Mouse (Mus musculus) G1E-ER4 (cell line): Measurements from ENCODE around the gene Napa. TPM values are rescaled to one million over a fixed set of nuclear protein-coding genes. Genes with fewer than 3 reads are reported as not detected.

ENCODE experiments used
- GATA1 ChIP-seq: IDR thresholded peaks from one replicate; pipeline ENCODE4 v1.8.0; 2012; ENCODE audit warnings: low read length, inconsistent platforms
- polyA plus RNA-seq: library from polyadenylated mRNA; stranded (reverse); fragments of >175 nt; gene quantifications from 2 replicates; pipeline ENCODE4 v1.2.3, GENCODE M21; 2012

The Napa gene
- polyA plus RNA-seq, 1 experiment, result 271 TPM

GRCm38 (mm10) chr7:16070846-16071245 is 27.4 kb upstream of the Napa start:
- peak; percentile 53 for TF ChIP-seq GATA1

DNA sequence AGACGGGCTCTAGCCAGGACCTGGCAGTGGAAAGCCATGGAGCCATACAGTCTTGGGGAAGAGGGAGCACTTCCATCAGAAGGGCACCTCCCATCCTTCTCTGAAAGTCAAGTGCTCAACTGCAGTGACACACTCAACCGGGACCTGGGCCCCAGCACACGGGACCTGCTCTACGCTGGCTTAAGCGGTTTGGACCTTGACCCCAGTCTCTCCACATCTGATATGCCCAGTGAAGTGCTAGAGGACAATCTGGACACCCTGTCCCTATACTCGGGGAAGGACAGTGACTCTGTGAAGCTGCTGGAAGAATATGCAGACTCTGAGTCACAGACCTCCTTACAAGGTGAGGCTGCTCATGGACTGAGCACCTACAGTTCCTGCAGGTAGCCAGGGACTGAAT is 26.4 kb upstream of the Napa start:
- TF ChIP-seq GATA1, result no peak

DNA sequence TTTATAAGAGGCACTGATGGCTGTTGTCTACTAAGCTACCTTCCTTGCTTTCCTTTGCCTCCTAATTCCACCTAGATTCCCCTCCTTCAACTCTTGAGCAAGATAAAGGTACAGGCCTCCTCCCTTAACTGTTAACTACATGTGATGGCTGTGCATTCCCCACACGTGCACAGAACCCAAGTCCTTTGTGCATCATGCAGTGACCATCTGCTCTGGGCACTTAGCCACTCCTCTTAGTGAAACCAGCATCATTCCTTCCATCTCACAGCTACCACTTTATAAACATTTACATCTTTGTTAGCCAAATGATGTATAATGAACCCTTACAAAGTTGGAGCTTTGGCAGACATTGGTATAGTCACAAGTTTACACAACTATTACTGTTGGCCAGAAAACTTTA is 18.3 kb upstream of the Napa start:
- TF ChIP-seq GATA1, result no peak

DNA sequence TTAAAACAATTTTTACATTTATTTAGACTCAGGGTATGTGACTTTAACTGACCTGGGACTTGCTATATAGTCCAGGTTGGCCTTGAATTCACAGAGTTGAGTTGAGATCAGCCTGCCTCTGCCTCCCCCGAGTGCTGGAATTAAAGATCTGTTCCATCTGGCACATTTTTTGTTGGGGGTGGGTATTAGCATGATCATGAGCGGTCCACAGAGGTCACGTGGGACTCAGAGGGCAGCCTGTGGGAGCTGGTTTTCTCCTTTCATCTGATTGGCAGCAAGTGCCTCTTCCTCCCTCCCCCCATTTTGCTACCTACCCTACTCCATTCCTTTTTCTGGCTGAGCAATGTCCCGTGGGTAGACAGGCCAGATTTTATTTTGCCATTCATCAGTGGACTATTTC is 17.7 kb upstream of the Napa start:
- TF ChIP-seq GATA1, result no peak

DNA sequence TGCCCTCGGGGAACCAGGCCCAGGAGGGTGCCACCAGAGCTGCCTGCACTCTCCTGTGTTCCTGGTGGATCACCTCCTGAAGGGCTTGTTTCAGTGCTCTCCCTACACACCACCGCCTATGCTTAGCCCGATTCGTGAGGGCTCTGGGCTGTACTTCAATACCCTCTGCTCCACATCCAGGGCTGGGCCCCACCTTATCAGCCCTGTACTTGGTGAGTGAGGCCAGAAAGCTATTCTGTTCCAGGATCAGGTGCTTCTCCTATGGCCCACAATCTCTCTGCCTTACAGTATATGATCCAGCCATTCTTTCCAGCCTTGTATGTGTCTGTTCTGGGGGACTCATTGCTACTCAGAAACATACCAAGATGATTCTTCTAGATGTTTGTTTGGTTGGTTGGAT is 14.9 kb upstream of the Napa start:
- no peak for TF ChIP-seq GATA1

- TF ChIP-seq GATA1, result no peak
Measured at GRCm38 (mm10) chr7:16087587-16087986, 10.7 kb upstream of the Napa start.

DNA sequence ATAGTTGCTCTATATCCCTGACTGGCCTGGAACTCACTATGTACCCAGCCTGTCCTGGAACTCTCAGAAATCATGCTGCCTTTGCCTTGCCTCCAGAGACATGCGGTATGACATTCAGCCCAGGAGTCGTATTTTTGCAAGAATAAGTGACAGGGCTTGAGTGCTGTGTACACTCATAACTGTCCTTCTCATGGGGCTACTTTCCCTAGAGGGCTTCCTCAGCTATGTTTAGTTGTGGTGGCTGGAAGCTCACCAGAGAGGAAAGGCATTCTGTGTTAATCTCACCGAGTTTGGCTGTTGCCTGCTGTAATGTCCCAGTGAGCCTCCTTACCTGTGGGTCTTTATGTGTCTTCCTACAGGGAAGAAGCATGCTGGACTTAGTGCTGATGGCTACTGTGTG is 3.7 kb upstream of the Napa start:
- no peak for TF ChIP-seq GATA1

DNA sequence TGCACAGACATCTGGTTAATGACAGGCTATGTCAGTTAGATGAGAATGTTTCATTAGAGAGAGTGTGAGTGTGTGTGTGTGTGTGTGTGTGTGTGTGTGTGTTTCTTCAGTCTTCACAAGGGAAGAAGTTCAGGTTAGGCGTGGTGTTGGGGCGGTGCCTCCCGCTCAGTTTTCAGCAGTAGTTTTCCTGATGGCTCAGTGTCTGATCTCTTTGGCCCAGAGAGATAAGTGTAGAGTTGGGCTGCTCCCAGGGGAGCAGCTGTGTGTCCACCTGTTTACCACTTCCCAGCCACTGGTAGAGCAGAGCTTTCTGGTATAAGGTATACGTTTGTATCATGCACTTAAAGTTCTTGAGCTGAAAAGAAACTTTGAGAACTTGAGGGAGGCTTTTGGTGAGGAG is 1.6 kb downstream of the Napa start:
- TF ChIP-seq GATA1, result no peak

- no peak for TF ChIP-seq GATA1
Measured at GRCm38 (mm10) chr7:16101081-16101480, 2.8 kb downstream of the Napa start.

DNA sequence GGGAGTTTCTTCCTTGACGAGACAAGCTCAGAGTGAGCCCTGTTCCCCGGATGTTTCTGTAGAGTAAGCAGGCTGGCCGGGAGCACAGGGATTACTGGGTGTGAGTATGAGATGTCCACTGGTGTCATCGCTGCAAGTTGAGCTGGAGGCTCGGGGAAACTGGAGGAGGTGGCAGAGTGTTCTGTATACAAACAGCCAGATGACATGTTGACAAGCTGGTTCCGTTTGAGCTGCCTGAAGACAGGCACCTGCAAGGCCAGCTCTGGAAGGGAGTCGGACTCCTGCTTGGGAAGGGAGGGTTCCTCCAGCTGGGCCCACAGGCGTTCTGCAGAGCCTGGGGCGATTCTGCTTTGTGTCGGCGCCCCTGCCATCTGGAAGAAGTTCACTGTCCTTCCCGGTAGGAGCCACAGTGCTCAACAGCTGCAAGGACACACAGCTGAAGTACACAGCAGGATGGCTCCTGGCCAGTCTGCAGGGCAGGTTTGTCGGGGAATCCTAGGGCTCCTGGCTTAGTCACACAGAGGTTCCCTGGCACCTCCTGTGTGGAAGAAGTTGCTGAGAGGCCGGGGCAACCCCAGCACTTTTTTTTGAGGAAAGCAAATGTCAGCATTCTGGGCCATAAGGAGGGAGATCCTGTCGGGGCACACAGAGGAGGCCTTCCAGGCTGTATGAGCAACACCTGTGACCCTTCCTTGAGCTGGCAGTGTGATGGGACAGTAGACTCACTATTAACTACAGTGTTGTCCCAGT is 3.6 kb downstream of the Napa start:
- no peak for TF ChIP-seq GATA1

DNA sequence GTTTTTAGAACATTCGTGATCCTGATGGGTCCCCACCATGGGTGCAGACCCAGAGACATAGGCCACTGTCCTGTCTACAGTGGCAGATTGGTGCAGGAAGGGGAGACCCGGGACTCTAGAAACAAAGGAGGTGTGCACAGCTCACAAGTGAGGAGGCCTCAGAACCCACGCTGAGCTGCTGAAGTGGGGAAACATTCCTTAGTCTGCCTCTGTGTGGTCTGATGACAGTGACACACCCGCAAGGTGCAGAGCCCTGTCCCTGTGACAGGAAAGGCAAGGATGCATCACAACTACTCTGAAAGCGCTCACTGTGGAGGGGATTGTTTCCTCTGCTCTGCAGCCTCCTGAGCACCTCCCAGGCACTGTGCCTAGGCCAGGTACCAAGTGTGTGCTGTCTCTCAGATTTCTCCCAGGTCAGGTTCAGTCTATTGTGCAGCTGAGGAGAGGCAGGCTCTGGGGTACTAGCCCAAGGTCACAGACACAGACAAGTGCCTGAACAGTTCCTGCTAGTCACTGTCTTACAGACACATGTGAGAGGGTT is 4.5 kb downstream of the Napa start:
- TF ChIP-seq GATA1, result no peak

DNA sequence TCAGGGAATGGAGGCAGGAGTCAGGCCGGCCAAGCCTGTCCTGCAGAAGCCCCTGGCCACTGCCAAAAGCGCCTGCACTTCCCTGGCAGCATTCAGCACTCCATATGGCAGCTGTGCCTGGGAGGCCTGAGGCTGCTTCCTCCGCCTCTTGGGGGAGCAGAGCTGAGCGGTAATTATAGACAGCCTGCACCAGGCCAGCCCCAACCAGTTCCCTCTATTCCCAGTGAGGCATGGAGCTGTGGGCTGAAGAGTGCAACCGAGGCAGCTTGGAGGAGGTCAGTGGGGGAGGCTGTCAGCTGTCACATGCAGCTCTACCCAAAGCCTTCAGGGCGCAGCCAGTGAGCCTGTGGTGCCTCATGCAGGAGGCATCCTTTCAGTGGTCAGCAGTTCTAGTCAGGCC is 5.5 kb downstream of the Napa start:
- TF ChIP-seq GATA1, result no peak

- TF ChIP-seq GATA1, result no peak
Measured at GRCm38 (mm10) chr7:16104611-16105388, 6.5 kb downstream of the Napa start.

DNA sequence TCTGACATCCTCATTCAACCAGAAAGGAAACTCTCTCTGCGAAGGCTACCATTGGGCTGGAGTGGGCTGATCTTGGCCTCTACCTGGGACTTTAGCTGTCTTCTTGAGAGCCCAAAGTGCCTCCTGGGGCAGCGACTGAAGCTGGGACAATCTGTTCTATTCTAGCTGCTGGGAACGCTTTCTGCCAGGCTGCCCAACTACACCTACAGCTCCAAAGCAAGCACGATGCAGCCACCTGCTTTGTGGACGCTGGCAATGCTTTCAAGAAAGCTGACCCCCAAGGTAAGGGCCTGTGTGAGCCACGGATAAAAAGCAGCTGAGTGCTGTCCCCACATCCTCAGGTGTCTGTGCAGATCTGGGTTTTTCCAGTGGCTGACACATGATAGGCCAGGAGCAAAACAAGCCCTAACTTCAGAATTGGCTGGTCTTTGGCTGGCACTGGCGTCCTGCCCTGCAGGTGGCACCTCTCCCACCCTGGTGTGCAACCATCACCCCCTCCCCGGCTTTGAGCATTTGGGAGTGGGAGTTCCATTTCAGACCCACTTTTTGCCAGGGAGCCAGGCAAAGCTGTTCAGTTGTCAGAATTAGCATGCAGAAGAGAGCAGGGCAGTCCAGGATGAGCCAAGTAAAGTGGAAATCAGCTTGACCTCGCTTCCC is 10.8 kb downstream of the Napa start:
- TF ChIP-seq GATA1, result no peak

GRCm38 (mm10) chr7:16110158-16110557 is 11.9 kb downstream of the Napa start:
- TF ChIP-seq GATA1, result no peak
